Mouse (Mus musculus) midbrain, embryonic 16.5 days (tissue): Measurements from ENCODE around the gene Herc6. TPM values are rescaled to one million over a fixed set of nuclear protein-coding genes. Genes with fewer than 3 reads are reported as not detected.

Experiments
- ATAC-seq: fragments of 200-750 bp; cut with Nextera tagmentation; 2 replicates; pipeline ENCODE4 v1.8.0; 2017; ENCODE audit warnings: moderate TSS enrichment
- H3K27ac ChIP-seq: fragments of 300-500 bp; sonication (generic); 2 replicates; pipeline ENCODE4 v1.5.1; 2014; ENCODE audit warnings: mild to moderate bottlenecking, low read length, mixed read lengths
- H3K27me3 ChIP-seq: fragments of 300-500 bp; sonication (generic); 2 replicates; pipeline ENCODE4 v1.6.1; 2014; ENCODE audit warnings: low read depth, low read length, mixed read lengths; ENCODE audit not compliant: control insufficient read depth, insufficient read depth
- H3K36me3 ChIP-seq: fragments of 300-500 bp; sonication (generic); 2 replicates; pipeline ENCODE4 v1.6.1; 2014; ENCODE audit warnings: mild to moderate bottlenecking, low read length, moderate library complexity, mixed read lengths; ENCODE audit not compliant: control insufficient read depth, insufficient read depth
- H3K4me1 ChIP-seq: fragments of 300-500 bp; sonication (generic); 2 replicates; pipeline ENCODE4 v1.6.1; 2014; ENCODE audit warnings: mild to moderate bottlenecking, low read length, mixed read lengths; ENCODE audit not compliant: control insufficient read depth, insufficient read depth
- H3K4me2 ChIP-seq: fragments of 300-500 bp; sonication (generic); 2 replicates; pipeline ENCODE4 v1.6.1; 2014; ENCODE audit warnings: mild to moderate bottlenecking, low read length, mixed read lengths
- H3K4me3 ChIP-seq: fragments of 300-500 bp; sonication (generic); 2 replicates; pipeline ENCODE4 v1.5.1; 2014; ENCODE audit warnings: low read depth, mild to moderate bottlenecking, low read length, moderate library complexity, mixed read lengths
- H3K9ac ChIP-seq: fragments of 300-500 bp; sonication (generic); 2 replicates; pipeline ENCODE4 v1.6.1; 2014; ENCODE audit warnings: low read depth, low read length, mixed read lengths
- H3K9me3 ChIP-seq: fragments of 300-500 bp; sonication (generic); replicated peaks from 2 replicates; pipeline ENCODE4 v1.6.1; 2014; ENCODE audit warnings: mild to moderate bottlenecking, low read length, mixed read lengths; ENCODE audit not compliant: control insufficient read depth, poor library complexity, severe bottlenecking
- WGBS: fragments of 180-500 bp; shearing (Covaris S2); extraction: QIAGEN DNeasy Blood & Tissue Kit; methylation state at CpG from one replicate; pipeline ENCODE4 v1.1.7; 2014; 5-methylcytosine and 5-hydroxymethylcytosine counted together
- polyA plus RNA-seq: library from polyadenylated mRNA; unstranded; fragments of >200 nt; fragmentation: Nextera tagmentation; extraction: Ambion mirVana; gene quantifications from 2 replicates; pipeline ENCODE4 v1.2.1, GENCODE M21; 2015

Herc6 gene
- polyA plus RNA-seq, 1 experiment from 2014 or later = 0.83 TPM

DNA sequence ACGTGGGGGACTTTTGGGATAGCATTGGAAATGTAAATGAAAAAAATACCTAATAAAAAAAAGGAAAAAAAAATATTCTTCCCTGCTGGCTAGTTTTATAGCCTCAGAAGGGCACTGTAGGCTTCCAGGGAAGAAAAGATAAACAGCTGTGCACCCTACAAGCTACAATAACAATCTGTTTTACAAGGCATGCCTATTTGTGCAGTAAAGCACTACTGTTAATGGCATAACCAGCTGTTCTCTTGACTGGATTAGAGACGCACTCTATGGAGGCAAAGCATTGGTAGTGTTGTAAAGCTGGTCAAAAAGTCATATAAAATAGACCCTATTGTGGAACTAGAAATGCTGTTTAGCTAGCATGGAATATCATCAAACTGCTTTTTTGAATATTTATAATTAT is 35.0 kb downstream of the Herc6 start:
- H3K36me3 ChIP-seq = no peaks in the 10 kb centered on the region
- H3K9me3 ChIP-seq = no peaks in the 10 kb centered on the region
- no peaks in the 10 kb centered on the region for H3K4me1 ChIP-seq
- WGBS = 84% methylated on average over 2 of the region's 2 CpGs
- no peak overlapping the region for H3K27ac ChIP-seq
- H3K9ac ChIP-seq = no peak overlapping the region
- H3K4me2 ChIP-seq = no peak overlapping the region
- H3K27me3 ChIP-seq = no peaks in the 10 kb centered on the region
- ATAC-seq = no peak
- H3K4me3 ChIP-seq = no peak overlapping the region

DNA sequence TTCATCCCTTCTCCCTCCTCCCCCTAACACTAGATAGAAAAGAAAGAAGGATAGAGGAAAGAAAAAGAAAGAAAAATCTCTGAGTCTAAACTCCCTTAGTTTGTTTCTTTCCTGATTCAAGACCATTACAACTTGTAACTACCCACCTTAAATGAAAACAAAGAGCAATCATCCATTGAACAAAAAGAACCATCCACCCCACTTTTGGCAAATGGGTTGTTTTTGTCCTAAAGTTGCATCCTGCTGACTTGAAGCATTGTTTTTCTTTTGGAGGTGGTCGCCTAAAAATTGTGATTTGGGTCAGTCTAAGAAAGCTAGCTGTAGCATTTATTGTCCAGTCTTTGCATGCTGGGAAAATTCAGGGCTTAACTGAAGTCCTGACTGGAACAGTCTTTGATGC is 58.7 kb downstream of the Herc6 start:
- ATAC-seq = no peak
- Histone ChIP-seq H3K4me3 (no peak overlapping the region), H3K27ac (no peak overlapping the region), H3K9me3 (no peaks in the 10 kb centered on the region), H3K9ac (no peak overlapping the region), H3K4me2 (no peak overlapping the region), H3K4me1 (no peaks in the 10 kb centered on the region), H3K36me3 (no peaks in the 10 kb centered on the region), H3K27me3 (no peaks in the 10 kb centered on the region)
- WGBS = 54% methylated on average over 1 of the region's 1 CpGs

DNA sequence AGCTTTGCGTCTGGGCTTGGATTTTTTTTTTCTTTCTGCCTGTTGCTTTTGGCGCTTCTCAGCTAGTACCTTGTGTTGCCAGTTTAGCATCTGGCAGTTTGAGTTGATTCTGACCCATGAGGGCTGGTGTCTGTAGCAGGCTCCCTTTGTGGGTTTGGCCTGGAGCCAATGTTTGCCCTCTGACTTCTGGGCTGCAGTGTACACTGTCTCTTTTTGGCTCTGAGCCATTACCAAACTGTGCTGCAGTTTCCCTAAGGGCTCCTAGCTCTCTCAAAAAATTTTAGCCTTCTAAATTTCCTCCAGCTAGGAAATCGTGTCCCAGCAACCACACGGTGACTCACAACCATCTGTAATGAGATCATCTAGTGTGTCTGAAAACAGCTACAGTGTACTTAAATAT is 61.0 kb downstream of the Herc6 start:
- H3K27ac ChIP-seq = no peak overlapping the region
- WGBS = 50% methylated on average over 4 of the region's 4 CpGs
- ATAC-seq = peak; percentile 91
- no peak overlapping the region for H3K9ac ChIP-seq
- H3K4me1 ChIP-seq = no peaks in the 10 kb centered on the region
- no peaks in the 10 kb centered on the region for H3K9me3 ChIP-seq
- H3K36me3 ChIP-seq = no peaks in the 10 kb centered on the region
- H3K4me2 ChIP-seq = no peak overlapping the region
- H3K27me3 ChIP-seq = no peaks in the 10 kb centered on the region
- no peak overlapping the region for H3K4me3 ChIP-seq

DNA sequence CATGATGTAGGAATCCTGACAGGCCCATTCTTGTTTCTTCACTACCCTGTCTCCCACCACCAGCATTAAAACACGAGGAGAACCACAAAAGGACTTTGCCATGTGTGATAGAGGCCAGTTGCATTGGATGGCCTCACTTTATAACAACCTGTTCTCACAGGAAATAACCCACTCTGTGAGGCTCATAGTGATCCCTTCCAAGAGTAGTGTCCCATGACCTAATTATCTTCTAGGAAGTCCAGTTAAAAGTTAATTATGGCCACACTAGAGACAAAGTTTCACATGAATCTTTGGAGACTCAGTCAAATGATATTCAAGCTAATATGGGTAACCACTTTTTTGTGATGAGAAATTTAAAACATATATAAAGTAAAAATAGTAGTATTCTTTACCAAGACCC is 66.5 kb downstream of the Herc6 start:
- Histone ChIP-seq H3K9ac (no peak overlapping the region), H3K4me1 (no peaks in the 10 kb centered on the region), H3K4me3 (no peak overlapping the region), H3K27me3 (no peaks in the 10 kb centered on the region), H3K36me3 (no peaks in the 10 kb centered on the region), H3K9me3 (no peaks in the 10 kb centered on the region), H3K4me2 (no peak overlapping the region), H3K27ac (no peak overlapping the region)
- no peak for ATAC-seq
- 67% methylated on average over 1 of the region's 1 CpGs for WGBS

DNA sequence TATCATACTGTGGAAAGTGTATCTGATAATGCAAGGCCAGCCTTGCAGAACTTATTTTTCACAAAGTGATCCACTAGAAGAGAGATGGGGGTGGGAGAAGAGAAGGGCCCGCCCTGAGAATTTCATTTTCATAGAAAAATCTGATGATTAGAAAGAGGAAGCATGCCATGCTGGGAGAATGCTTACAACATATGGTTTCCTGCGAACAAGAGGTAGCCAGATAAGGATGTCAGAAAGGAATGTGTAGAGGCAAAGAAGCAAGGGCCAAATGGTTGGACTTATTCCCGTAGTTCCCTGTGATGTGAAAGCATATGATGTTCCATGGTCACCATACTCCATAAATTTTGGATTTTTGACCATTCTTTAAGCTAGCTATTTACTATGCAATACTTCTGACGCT is 80.5 kb downstream of the Herc6 start:
- Histone ChIP-seq H3K27me3 (no peaks in the 10 kb centered on the region), H3K4me1 (no peaks in the 10 kb centered on the region), H3K9me3 (no peaks in the 10 kb centered on the region), H3K27ac (no peak overlapping the region), H3K9ac (no peak overlapping the region), H3K36me3 (no peaks in the 10 kb centered on the region), H3K4me2 (no peak overlapping the region), H3K4me3 (no peak overlapping the region)
- no peak for ATAC-seq
- WGBS = 90% methylated on average over 4 of the region's 4 CpGs

DNA sequence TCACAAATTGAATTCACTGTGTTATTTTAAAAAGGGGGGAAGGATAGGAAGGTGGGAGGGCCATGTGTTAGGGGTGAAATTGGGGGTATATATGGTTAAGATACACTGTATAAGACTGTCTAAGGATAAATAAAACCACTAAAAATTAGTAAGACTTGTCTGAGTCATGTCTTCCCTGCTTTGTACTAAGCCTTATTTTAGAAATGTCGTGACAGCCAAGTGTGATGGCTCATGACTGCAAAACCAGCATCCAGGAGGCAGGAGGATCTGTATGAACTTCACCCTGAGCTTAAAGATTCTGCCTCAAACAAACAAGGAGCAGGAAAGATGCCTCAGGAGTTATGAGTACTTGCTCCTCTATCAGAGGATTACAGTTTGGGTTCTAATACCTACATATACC is 103.4 kb downstream of the Herc6 start:
- no peak overlapping the region for H3K4me2 ChIP-seq
- no peaks in the 10 kb centered on the region for H3K4me1 ChIP-seq
- H3K9me3 ChIP-seq = 0 out of 2 replicates have a peak, but pooled peaks cover 4% of the 10 kb centered on the region
- H3K36me3 ChIP-seq = no peaks in the 10 kb centered on the region
- no peak overlapping the region for H3K9ac ChIP-seq
- no peak overlapping the region for H3K27ac ChIP-seq
- no peak overlapping the region for H3K4me3 ChIP-seq
- 86% methylated on average over 1 of the region's 1 CpGs for WGBS
- no peaks in the 10 kb centered on the region for H3K27me3 ChIP-seq
- no peak for ATAC-seq

DNA sequence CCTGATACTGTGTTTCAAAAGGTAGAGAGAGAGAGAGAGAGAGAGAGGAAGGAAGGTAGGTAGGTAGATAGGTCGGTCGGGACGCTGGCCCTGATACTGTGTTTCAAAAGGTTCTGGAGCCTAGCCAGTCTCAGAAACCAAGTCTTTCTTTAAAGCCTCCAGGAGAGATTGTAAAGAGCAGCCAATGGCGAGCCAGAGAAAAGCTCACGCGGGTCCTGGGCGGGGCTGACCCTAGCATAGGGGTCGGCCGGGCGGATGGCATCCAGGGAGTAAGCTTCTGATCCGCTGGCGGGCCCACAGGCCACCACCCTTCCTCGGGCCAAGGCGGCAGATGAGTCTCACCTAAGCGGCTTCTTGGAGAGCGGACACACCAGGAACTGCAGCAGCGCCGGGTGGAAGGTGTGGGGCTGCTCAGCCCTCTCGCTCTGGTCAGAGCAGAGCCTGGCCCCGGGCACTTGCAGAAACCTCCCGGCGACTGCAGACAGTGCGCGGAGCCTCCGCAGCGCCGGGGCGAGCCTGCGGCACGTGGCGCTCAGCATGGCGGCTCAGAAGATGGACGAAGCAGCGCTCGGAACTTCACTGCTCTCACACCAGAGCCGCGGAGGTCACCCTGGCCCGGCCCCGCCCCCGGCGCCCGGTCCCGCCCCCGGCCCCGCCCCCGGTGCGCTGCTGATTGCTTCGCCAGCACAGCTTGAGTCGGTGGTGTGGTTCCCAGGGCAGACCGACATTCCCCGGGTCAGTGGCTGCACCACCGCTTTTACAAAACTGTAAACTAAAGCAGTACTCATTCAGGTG is 110.9 kb downstream of the Herc6 start, which contains the start of gene Pyurf:
Gene Pyurf, minus strand, starts transcription at position 612 of the 795 bp plus-strand sequence.
- peak; percentile 98 for ATAC-seq

DNA sequence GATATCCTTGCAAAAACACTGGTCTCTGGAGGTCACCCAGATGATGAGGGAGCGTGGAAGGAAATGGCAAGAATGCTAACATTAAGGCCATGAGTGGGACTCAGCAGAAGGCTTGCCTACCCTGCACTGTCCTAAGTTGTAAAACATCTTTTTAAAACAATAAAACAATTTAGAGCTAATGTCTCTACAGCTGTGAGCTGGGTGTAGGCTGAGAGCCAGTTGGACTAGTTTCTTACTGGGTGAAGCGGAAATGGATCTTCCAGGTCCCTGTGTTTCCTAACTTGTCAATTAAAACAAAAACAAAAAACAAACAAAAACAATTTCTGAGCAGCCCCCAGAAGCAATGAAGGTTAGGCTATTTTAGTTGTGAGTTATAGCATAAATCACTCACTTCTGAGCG is 112.3 kb downstream of the Herc6 start:
- no peaks in the 10 kb centered on the region for H3K27me3 ChIP-seq
- 83% methylated on average over 3 of the region's 3 CpGs for WGBS
- no peaks in the 10 kb centered on the region for H3K9me3 ChIP-seq
- H3K4me1 ChIP-seq = peaks cover 3% of the 10 kb centered on the region; the same call in 1 of the 2 replicates
- H3K9ac ChIP-seq = no peak overlapping the region
- H3K4me3 ChIP-seq = no peak overlapping the region
- H3K4me2 ChIP-seq = no peak overlapping the region
- H3K27ac ChIP-seq = no peak overlapping the region
- H3K36me3 ChIP-seq = no peaks in the 10 kb centered on the region
- ATAC-seq = no peak

More for the DNA sequence above, 110.9 kb downstream of the Herc6 start, which contains the start of gene Pyurf:
- H3K27ac ChIP-seq = peak within 1 kb of the TSS; percentile 90
- H3K4me2 ChIP-seq = peak within 1 kb of the TSS; percentile 70
- WGBS = 0% methylated on average over 47 of the region's 52 CpGs
- H3K27me3 ChIP-seq = no peaks in the 10 kb centered on the region
- H3K9ac ChIP-seq = peak within 1 kb of the TSS; percentile 86
- no peaks in the 10 kb centered on the region for H3K36me3 ChIP-seq
- H3K9me3 ChIP-seq = no peaks in the 10 kb centered on the region
- H3K4me1 ChIP-seq = peaks cover 3% of the 10 kb centered on the region; the same call in 1 of the 2 replicates
- peak within 1 kb of the TSS; percentile 76 for H3K4me3 ChIP-seq

DNA sequence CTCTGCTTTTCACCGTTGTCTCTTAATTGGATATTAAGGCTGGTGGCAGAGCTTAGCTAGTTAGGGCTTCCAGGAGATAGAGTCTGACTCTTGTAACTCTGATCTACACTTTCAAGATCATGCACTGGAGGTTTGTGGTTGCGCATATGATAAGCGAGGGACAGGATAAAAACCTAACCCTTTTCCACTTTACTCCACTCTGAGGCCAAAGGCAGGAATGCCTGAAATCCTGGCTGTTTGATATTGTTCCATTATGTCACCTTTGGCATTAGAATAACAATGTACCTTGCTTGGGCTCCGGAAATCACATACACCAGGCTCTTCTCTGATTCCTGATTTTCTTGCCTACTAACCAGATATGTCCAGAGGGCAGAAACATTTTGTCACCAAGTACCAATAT is 120.9 kb downstream of the Herc6 start:
- Histone ChIP-seq H3K9ac (peak overlapping the region; percentile 53), H3K9me3 (no peaks in the 10 kb centered on the region), H3K27ac (peak overlapping the region; percentile 98), H3K4me1 (peaks cover 22% of the 10 kb centered on the region), H3K27me3 (no peaks in the 10 kb centered on the region), H3K36me3 (no peaks in the 10 kb centered on the region), H3K4me3 (peak overlapping the region; percentile 66), H3K4me2 (peak overlapping the region; percentile 75)
- 18% methylated on average over 4 of the region's 4 CpGs for WGBS
- ATAC-seq = no peak
